Mouse (Mus musculus): ENCODE results near the gene Vmn2r83. TPM values are rescaled to one million over a fixed set of nuclear protein-coding genes. Genes with fewer than 3 reads are reported as not detected.
"Not testable (repeated sequence)": the region's sequence is repeated elsewhere in the genome, so short reads cannot be mapped to it uniquely, and the experiment has no call there.

Gene Vmn2r83
- polyA plus RNA-seq (2012; ENCODE audit: insufficient read depth, insufficient read length, missing spikeins), result not detected in 2 replicates

GRCm38 (mm10) chr10:79468431-79468830 is at the start of gene Vmn2r83:
TSS of gene Vmn2r83 (plus strand) at chr10:79468731.
- Histone ChIP-seq H3K27ac (replicated peaks; ENCODE audit: low read depth, low read length) (no peak within 1 kb of the TSS), H3K4me1 (ENCODE audit: control insufficient read depth, insufficient read depth, insufficient read length, low read length) (no peaks in the 10 kb centered on the region), H3K4me3 (ENCODE audit: insufficient read depth, low read depth, low read length) (no peak within 1 kb of the TSS)

DNA sequence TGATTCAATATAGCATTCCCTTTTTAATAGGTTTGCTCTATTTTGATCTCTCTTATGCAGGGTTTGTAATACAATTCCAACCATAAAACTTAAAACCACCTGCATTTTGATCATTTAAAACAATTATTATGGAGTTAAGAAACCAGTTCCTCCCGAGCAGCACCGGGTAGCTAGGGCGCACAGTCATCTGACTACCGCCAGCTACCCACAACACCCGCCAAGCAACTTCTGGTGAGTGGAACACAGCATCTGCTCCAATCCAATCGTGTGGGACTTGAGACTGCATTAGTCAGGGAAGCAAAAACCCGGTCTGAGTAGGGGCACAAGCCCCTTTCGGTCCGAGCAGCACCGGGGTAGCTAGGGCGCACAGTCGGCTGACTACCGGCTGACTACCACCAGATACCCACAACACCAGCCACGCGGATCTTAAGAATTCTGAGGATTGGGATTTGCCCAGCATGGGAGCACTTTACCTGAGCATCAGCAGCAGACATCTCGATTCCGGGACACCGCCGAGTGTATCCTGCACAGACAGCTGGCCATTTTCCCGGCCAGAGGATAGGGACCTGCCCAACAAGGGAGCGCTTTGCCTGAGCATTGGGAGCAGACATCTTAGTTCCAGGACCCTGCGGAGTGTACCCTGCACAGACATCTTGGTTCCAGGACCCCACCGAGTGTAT is 33.2 kb upstream of the Vmn2r83 start:
- not testable (repeated sequence) for H3K27ac ChIP-seq (replicated peaks; ENCODE audit: low read depth, low read length); H3K4me1 ChIP-seq (ENCODE audit: control insufficient read depth, insufficient read depth, insufficient read length, low read length); H3K4me3 ChIP-seq (ENCODE audit: insufficient read depth, low read depth, low read length)

GRCm38 (mm10) chr10:79495886-79496285 is 27.4 kb downstream of the Vmn2r83 start:
- Histone ChIP-seq H3K4me1 (ENCODE audit: control insufficient read depth, insufficient read depth, insufficient read length, low read length) (no peaks in the 10 kb centered on the region), H3K27ac (replicated peaks; ENCODE audit: low read depth, low read length) (no peak overlapping the region), H3K4me3 (ENCODE audit: insufficient read depth, low read depth, low read length) (no peak overlapping the region)

- Histone ChIP-seq H3K4me3 (ENCODE audit: insufficient read depth, low read depth, low read length) (no peak overlapping the region), H3K4me1 (ENCODE audit: control insufficient read depth, insufficient read depth, insufficient read length, low read length) (no peaks in the 10 kb centered on the region), H3K27ac (replicated peaks; ENCODE audit: low read depth, low read length) (no peak overlapping the region)
These were observed 28.3 kb downstream of the Vmn2r83 start for GRCm38 (mm10) chr10:79496701-79497288.

DNA sequence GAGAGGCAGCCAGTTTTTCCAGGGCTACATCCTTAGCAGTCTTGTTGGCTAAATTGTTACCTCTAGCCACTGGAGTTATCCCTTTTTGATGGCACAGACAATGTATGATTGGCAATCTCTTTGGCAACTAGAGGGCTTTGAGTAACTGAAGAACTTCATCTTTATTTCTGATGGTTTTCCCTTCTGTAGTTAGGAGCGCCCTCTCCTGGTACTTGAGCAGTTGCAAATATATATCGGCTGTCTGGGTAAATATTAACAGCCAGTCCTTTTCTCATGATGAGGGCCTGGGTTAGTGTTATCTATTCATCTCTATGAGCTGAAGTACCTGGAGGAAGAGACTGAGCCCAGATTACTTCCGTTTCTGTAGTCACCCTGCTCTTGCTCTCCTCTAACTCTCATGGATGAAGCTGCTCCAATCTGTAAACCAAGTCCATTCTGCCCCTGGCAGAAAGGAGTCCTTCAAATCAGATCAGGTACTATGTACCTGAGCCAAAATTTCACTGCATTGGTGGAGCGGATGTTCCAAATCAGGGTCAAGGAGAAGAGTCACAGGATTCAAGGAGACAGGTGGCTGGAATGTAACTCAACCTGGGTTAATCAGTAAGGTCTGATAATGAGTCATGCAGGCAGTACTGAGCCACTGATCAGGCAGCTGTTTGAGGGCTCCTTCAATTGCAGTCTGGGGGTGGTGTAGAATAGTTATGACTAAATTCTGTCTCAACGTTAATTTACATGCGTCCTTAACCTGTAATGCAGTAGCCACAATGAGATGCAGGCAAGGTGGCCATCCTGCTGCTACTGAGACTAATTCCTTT is 34.5 kb downstream of the Vmn2r83 start:
- Histone ChIP-seq H3K27ac (replicated peaks; ENCODE audit: low read depth, low read length) (no peak overlapping the region), H3K4me1 (ENCODE audit: control insufficient read depth, insufficient read depth, insufficient read length, low read length) (no peaks in the 10 kb centered on the region), H3K4me3 (ENCODE audit: insufficient read depth, low read depth, low read length) (no peak overlapping the region)

DNA sequence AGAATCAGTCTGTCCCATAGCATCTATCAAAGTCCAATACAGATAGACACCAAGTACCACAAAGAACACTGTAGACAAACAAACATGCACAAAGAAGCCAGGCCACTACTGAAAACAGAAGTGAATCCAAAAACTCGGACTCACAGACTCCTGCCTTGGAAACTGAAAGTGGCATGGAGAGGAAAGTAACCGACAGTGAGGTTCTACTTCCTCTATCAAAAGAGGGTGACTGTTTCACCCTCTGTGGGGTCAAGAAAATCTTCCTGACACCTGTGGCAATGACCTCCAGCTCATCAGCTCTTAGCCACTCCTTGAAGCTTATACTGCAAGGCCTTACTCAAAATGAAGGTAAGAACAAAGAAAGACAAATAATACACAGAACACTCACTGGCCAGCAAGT is 38.2 kb downstream of the Vmn2r83 start:
- no peaks in the 10 kb centered on the region for H3K4me1 ChIP-seq (ENCODE audit: control insufficient read depth, insufficient read depth, insufficient read length, low read length)
- H3K4me3 ChIP-seq (ENCODE audit: insufficient read depth, low read depth, low read length), result no peak overlapping the region

DNA sequence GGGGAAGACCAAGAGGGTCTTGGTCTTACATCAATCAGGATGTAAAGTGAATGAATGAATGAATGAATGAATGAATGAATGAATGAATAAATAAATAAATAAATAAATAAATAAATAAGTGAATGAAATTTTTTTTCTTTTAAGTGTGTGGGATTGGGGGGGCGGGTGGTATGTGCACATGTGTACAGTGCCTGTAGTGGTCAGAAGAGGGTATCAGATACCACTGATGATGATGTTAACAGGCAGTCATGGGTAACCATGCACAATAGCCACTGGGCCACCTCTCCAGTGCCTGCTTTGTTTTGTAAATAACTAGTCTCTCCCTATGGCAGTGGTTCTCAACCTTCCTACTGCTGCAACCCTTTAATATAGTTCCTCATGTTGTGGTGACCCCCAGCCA is 55.9 kb downstream of the Vmn2r83 start:
- Histone ChIP-seq H3K4me3 (ENCODE audit: insufficient read depth, low read depth, low read length) (no peak overlapping the region), H3K4me1 (ENCODE audit: control insufficient read depth, insufficient read depth, insufficient read length, low read length) (no peaks in the 10 kb centered on the region), H3K27ac (replicated peaks; ENCODE audit: low read depth, low read length) (no peak overlapping the region)

More for the DNA sequence above, 38.2 kb downstream of the Vmn2r83 start:
- no peak overlapping the region for H3K27ac ChIP-seq (replicated peaks; ENCODE audit: low read depth, low read length)

GRCm38 (mm10) chr10:79525456-79526325 is 57.2 kb downstream of the Vmn2r83 start:
- no peaks in the 10 kb centered on the region for H3K4me1 ChIP-seq (ENCODE audit: control insufficient read depth, insufficient read depth, insufficient read length, low read length)
- H3K27ac ChIP-seq (replicated peaks; ENCODE audit: low read depth, low read length), result no peak overlapping the region
- no peak overlapping the region for H3K4me3 ChIP-seq (ENCODE audit: insufficient read depth, low read depth, low read length)

- Histone ChIP-seq H3K4me1 (ENCODE audit: control insufficient read depth, insufficient read depth, insufficient read length, low read length) (no peaks in the 10 kb centered on the region), H3K4me3 (ENCODE audit: insufficient read depth, low read depth, low read length) (no peak overlapping the region), H3K27ac (replicated peaks; ENCODE audit: low read depth, low read length) (no peak overlapping the region)
These were observed 58.3 kb downstream of the Vmn2r83 start for GRCm38 (mm10) chr10:79526661-79527452.

GRCm38 (mm10) chr10:79527453-79527845 is 58.9 kb downstream of the Vmn2r83 start:
- Histone ChIP-seq H3K4me3 (ENCODE audit: insufficient read depth, low read depth, low read length) (no peak overlapping the region), H3K4me1 (ENCODE audit: control insufficient read depth, insufficient read depth, insufficient read length, low read length) (no peaks in the 10 kb centered on the region), H3K27ac (replicated peaks; ENCODE audit: low read depth, low read length) (no peak overlapping the region)

GRCm38 (mm10) chr10:79528081-79528480 is 59.5 kb downstream of the Vmn2r83 start:
- no peak overlapping the region for H3K4me3 ChIP-seq (ENCODE audit: insufficient read depth, low read depth, low read length)
- no peaks in the 10 kb centered on the region for H3K4me1 ChIP-seq (ENCODE audit: control insufficient read depth, insufficient read depth, insufficient read length, low read length)
- H3K27ac ChIP-seq (replicated peaks; ENCODE audit: low read depth, low read length), result no peak overlapping the region

- H3K27ac ChIP-seq (replicated peaks; ENCODE audit: low read depth, low read length), result no peak overlapping the region
- H3K4me3 ChIP-seq (ENCODE audit: insufficient read depth, low read depth, low read length), result no peak overlapping the region
- no peaks in the 10 kb centered on the region for H3K4me1 ChIP-seq (ENCODE audit: control insufficient read depth, insufficient read depth, insufficient read length, low read length)
These were observed 61.7 kb downstream of the Vmn2r83 start for GRCm38 (mm10) chr10:79530241-79530640.

DNA sequence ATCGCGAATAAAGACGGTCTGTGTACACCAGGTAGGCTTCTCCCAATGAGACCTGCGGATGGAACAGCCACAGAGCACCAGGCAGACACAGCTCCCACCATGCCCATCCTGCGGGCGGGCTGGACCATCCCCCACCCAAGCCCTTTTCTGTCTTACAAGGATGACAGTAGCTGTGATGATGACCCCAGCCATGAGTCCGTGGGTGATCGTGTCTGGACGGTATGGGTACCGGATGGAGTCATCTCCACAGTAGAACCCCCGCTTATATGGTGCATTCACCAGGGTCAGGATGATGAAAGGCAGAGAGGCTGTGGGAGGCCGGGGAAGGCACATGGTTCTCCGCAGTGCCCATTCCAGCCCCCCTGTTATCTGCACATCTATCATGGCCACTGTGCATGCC is 62.2 kb downstream of the Vmn2r83 start:
- Histone ChIP-seq H3K27ac (replicated peaks; ENCODE audit: low read depth, low read length) (no peak overlapping the region), H3K4me3 (ENCODE audit: insufficient read depth, low read depth, low read length) (no peak overlapping the region), H3K4me1 (ENCODE audit: control insufficient read depth, insufficient read depth, insufficient read length, low read length) (no peaks in the 10 kb centered on the region)

- no peak overlapping the region for H3K4me3 ChIP-seq (ENCODE audit: insufficient read depth, low read depth, low read length)
- no peak overlapping the region for H3K27ac ChIP-seq (replicated peaks; ENCODE audit: low read depth, low read length)
These were observed 63.1 kb downstream of the Vmn2r83 start for GRCm38 (mm10) chr10:79531593-79531992.

More at GRCm38 (mm10) chr10:79531593-79531992, 63.1 kb downstream of the Vmn2r83 start:
- no peaks in the 10 kb centered on the region for H3K4me1 ChIP-seq (ENCODE audit: control insufficient read depth, insufficient read depth, insufficient read length, low read length)
